Mouse (Mus musculus): ENCODE data around the gene Itgb2.

- TF ChIP-seq POLR2A (IDR thresholded peaks at IDR 0.05; ENCODE audit: borderline replicate concordance, control insufficient read depth, low read depth, low read length) (no peak), CTCF (IDR thresholded peaks at IDR 0.05; ENCODE audit: control insufficient read depth, insufficient read depth, low read length) (no peak)
These were observed 1.3 kb downstream of the Itgb2 start for GRCm38 (mm10) chr10:77531026-77532019.

Measured in bone marrow, adult 2 months (tissue).